Mouse (Mus musculus): ENCODE measurements around the gene Cacna2d3. TPM values are rescaled to one million over a fixed set of nuclear protein-coding genes. Genes with fewer than 3 reads are reported as not detected.

Cacna2d3 gene
- total RNA-seq, 2 experiments from 2014 or later: 112 to 115 TPM

GRCm38 (mm10) chr14:29334897-29335296, 386.8 kb downstream of the Cacna2d3 start:
- Histone ChIP-seq H3K27ac (no peak overlapping the region), H3K4me3 (no peak overlapping the region)
- intact Hi-C loops (cut with DNase I): no loop called here
- no peak for DNase-seq (ENCODE audit: extremely low spot score in 1 of 2, low spot score in 2 of 2)
- no peak for TF ChIP-seq CTCF (IDR thresholded peaks at IDR 0.05)

GRCm38 (mm10) chr14:29334216-29334615, 387.4 kb downstream of the Cacna2d3 start:
- Histone ChIP-seq H3K27ac (no peak overlapping the region), H3K4me3 (no peak overlapping the region)
- no peak for TF ChIP-seq CTCF (IDR thresholded peaks at IDR 0.05)
- no peak for DNase-seq (ENCODE audit: extremely low spot score in 1 of 2, low spot score in 2 of 2)
- intact Hi-C loops (cut with DNase I): no loop called here

GRCm38 (mm10) chr14:29324430-29324782, 397.3 kb downstream of the Cacna2d3 start:
- Histone ChIP-seq H3K27ac (no peak overlapping the region; the same call in 1 of the 2 replicates), H3K4me3 (no peak overlapping the region)
- no peak for TF ChIP-seq CTCF (IDR thresholded peaks at IDR 0.05)
- DNase-seq (ENCODE audit: extremely low spot score in 1 of 2, low spot score in 2 of 2): no peak
- intact Hi-C loops (cut with DNase I): no loop called here

GRCm38 (mm10) chr14:29323718-29324429, 397.8 kb downstream of the Cacna2d3 start:
- H3K4me3 ChIP-seq: no peak overlapping the region
- intact Hi-C loops (cut with DNase I): no loop called here
- no peak for TF ChIP-seq CTCF (IDR thresholded peaks at IDR 0.05)
- no peak for DNase-seq (ENCODE audit: extremely low spot score in 1 of 2, low spot score in 2 of 2)
- H3K27ac ChIP-seq: no peak overlapping the region; the same call in 1 of the 2 replicates

- intact Hi-C loops (cut with DNase I): no loop called here
- Histone ChIP-seq H3K4me3 (no peak overlapping the region), H3K27ac (no peak overlapping the region)
- TF ChIP-seq CTCF (IDR thresholded peaks at IDR 0.05): no peak
- DNase-seq (ENCODE audit: extremely low spot score in 1 of 2, low spot score in 2 of 2): no peak
Observed at GRCm38 (mm10) chr14:29313431-29313830, 408.2 kb downstream of the Cacna2d3 start.

GRCm38 (mm10) chr14:29305623-29306022, 416.0 kb downstream of the Cacna2d3 start:
- H3K4me3 ChIP-seq: no peak overlapping the region
- TF ChIP-seq CTCF (IDR thresholded peaks at IDR 0.05): no peak
- no peak for DNase-seq (ENCODE audit: extremely low spot score in 1 of 2, low spot score in 2 of 2)
- intact Hi-C loops (cut with DNase I): no loop called here
- no peak overlapping the region for H3K27ac ChIP-seq

GRCm38 (mm10) chr14:29296185-29296754, 425.4 kb downstream of the Cacna2d3 start:
- Histone ChIP-seq H3K4me3 (no peak overlapping the region), H3K27ac (no peak overlapping the region)
- DNase-seq (ENCODE audit: extremely low spot score in 1 of 2, low spot score in 2 of 2): no peak
- intact Hi-C loops (cut with DNase I): no loop called here
- TF ChIP-seq CTCF (IDR thresholded peaks at IDR 0.05): no peak

GRCm38 (mm10) chr14:29278901-29279300, 442.8 kb downstream of the Cacna2d3 start:
- intact Hi-C loops (cut with DNase I): no loop called here
- TF ChIP-seq CTCF (IDR thresholded peaks at IDR 0.05): no peak
- H3K4me3 ChIP-seq: no peak overlapping the region
- H3K27ac ChIP-seq: no peak overlapping the region
- no peak for DNase-seq (ENCODE audit: extremely low spot score in 1 of 2, low spot score in 2 of 2)

GRCm38 (mm10) chr14:29278401-29278800, 443.3 kb downstream of the Cacna2d3 start:
- Histone ChIP-seq H3K27ac (no peak overlapping the region), H3K4me3 (no peak overlapping the region)
- intact Hi-C loops (cut with DNase I): no loop called here
- TF ChIP-seq CTCF (IDR thresholded peaks at IDR 0.05): no peak
- no peak for DNase-seq (ENCODE audit: extremely low spot score in 1 of 2, low spot score in 2 of 2)

GRCm38 (mm10) chr14:29277701-29278100, 444.0 kb downstream of the Cacna2d3 start:
- no peak for TF ChIP-seq CTCF (IDR thresholded peaks at IDR 0.05)
- Histone ChIP-seq H3K27ac (no peak overlapping the region), H3K4me3 (no peak overlapping the region)
- intact Hi-C loops (cut with DNase I): no loop called here
- no peak for DNase-seq (ENCODE audit: extremely low spot score in 1 of 2, low spot score in 2 of 2)

- intact Hi-C loops (cut with DNase I): no loop called here
- H3K27ac ChIP-seq: no peak overlapping the region
- no peak for TF ChIP-seq CTCF (IDR thresholded peaks at IDR 0.05)
Observed at GRCm38 (mm10) chr14:29273890-29274289, 447.8 kb downstream of the Cacna2d3 start.

GRCm38 (mm10) chr14:29270541-29270940, 451.1 kb downstream of the Cacna2d3 start:
- intact Hi-C loops (cut with DNase I): no loop called here
- no peak for TF ChIP-seq CTCF (IDR thresholded peaks at IDR 0.05)

More at GRCm38 (mm10) chr14:29273890-29274289, 447.8 kb downstream of the Cacna2d3 start:
- H3K4me3 ChIP-seq: no peak overlapping the region
- no peak for DNase-seq (ENCODE audit: extremely low spot score in 1 of 2, low spot score in 2 of 2)

GRCm38 (mm10) chr14:29269816-29270215, 451.8 kb downstream of the Cacna2d3 start:
- DNase-seq (ENCODE audit: extremely low spot score in 1 of 2, low spot score in 2 of 2): no peak
- Histone ChIP-seq H3K4me3 (no peak overlapping the region), H3K27ac (no peak overlapping the region)
- no peak for TF ChIP-seq CTCF (IDR thresholded peaks at IDR 0.05)
- intact Hi-C loops (cut with DNase I): no loop called here

More at GRCm38 (mm10) chr14:29270541-29270940, 451.1 kb downstream of the Cacna2d3 start:
- Histone ChIP-seq H3K4me3 (no peak overlapping the region), H3K27ac (no peak overlapping the region)
- DNase-seq (ENCODE audit: extremely low spot score in 1 of 2, low spot score in 2 of 2): no peak
